Mouse (Mus musculus) spleen, adult 12 weeks (tissue): ENCODE data around the gene Tmprss11d.
"Not testable (repeated sequence)": the region's sequence is repeated elsewhere in the genome, so short reads cannot be mapped to it uniquely, and the experiment has no call there.

Experiments used
- DNase-seq: peaks from one replicate; pipeline ENCODE4 v3.0.0; 2022; ENCODE audit warnings: low spot score

The Tmprss11d gene

DNA sequence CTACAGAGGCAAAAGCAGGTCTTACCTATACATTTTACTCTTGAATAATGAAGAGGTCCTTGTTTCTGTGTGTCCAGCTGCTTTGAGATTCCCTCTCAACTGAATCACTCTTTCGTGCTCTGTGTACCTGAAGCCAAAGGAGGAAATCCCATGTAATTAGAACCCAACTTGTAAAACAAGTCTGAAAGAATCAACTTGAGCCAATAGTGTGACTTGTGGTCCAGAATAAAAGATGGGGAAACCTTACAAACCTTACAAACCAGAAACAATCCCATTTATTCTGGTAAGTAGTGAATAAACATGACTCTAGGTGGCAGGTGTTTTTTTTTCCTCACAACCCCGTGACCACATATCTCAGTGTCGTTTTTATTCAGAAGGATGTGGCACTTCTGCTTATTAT, at the start of gene Tmprss11d:
Gene Tmprss11d, minus strand, starts transcription at position 101 of the 400 bp plus-strand sequence.
- no peak for DNase-seq

DNA sequence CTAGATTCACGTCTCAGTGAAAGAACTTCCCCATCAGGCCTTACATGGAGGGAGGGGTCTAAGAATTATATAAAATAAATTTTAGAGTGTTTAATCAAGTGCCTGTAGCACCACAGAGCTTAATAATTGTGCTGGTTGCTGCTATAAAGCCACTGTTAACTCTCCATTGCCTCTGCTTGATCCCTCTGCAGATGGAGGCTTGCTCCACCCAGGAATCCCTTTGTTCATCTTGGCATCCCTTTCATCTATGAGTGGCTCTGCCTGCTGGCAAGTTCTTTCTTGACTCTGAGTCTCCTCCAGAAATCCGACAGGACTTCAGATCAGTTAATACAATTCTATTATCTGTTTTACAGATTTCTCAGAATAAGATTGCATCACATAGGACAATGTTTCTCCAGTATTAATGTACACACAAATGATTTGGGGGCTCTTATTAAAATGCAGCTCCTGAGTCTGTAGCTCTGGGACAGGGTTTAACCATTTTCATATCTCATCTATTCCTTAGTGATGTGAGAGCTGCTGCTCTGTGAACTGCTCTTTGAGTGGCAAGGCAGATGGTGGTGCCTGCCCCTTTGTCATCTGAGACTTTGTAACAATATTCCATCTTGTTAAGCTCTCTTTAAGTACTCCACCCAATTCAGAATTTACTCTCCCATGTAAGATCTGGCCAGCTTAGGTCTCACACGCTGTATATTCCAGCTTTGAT, 48.3 kb upstream of the Tmprss11d start:
- no peak for DNase-seq

DNA sequence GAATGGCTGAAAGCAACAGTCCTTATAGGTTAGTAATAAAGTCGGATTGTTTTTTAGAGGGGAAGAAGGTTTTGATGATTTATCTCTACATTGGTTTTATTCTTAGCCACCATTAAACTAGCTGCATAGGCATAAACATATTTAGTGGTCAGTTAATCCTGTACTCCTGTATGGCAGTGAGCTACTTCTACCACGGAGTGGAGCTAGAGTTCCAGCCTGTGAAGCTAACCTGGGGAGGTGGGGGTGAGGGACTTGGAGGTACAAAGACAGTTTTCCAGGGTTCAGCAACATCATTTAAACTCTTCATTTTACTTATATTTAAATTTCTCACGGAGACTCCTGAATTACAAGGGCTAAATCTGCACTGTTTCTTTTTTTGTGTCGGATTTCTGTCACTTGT, 46.3 kb upstream of the Tmprss11d start:
- DNase-seq = no peak

DNA sequence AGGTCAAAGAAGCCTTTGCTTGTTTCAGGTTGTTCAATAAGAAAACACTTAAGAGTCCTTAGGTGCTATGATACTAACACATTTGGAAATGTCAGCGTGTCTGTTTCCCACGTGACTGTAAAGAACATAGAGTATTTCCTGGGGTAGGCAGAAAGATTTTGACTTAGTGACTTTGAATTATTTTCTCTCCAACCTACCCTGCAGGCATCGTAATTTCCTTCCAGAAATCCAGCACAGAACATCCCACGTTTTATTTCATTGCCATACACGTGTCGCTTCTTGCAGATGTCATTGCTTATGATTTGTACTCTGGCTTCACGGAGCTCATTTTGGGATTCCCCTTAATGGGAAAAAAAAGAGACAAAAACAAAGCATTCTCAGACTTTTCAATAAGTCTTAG, 41.1 kb upstream of the Tmprss11d start:
- no peak for DNase-seq

DNA sequence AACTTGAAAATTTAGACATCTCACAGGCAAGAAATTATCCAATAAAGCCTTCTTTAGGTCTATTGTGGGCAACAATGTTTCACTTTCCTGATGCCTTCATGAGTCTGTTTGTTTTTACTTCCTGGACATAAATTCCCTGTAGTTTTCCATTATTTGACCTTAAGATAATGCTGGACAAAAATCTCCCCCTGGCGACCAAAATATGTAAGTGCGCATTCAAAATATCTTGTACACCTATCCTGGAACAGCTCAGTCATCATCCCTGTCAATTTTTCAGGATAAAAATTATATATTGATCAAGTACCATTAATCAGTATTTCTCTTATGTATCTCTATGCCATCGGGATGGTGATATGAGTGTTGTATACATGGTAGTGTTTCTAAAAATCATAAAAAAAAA, 37.6 kb upstream of the Tmprss11d start:
- DNase-seq = no peak

DNA sequence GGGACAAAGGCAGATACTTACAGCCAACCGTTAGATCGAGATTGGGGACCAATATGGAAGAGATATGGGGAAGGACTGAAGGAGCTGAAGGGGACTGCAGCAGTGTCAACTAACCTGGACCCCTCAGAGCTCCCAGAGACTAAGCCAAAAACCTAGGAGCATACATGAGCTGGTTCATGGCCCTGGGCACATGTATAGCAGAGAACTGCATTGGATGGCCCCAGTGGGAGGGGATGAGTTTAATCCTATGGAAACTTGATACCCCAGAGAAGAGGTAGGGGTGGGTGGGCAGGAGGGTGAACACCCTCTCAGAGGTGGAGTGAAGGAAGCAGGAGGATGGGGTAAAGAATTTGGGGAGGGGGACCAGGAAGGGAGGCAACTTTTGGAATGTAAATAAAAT, 34.7 kb upstream of the Tmprss11d start:
- no peak for DNase-seq

DNA sequence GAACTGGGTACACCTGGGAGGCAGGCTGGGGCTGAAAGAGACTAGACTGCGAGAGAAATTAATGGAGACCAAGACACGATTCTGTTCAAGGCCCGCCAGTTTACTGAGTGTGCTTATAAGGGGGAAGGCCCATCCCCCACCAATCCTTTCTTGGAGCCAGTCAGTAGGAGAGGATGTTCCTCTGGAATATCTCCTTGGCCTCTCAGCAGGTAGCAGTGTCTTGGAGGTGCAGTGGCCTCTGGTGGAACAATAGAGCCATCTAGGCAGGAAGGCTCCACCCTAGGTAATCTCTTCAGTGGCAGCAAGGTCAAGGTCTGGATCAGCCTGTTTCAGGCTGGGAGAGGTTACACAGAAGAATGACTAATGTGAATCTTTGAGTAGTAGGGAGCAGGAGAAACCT, 34.0 kb upstream of the Tmprss11d start:
- no peak for DNase-seq

DNA sequence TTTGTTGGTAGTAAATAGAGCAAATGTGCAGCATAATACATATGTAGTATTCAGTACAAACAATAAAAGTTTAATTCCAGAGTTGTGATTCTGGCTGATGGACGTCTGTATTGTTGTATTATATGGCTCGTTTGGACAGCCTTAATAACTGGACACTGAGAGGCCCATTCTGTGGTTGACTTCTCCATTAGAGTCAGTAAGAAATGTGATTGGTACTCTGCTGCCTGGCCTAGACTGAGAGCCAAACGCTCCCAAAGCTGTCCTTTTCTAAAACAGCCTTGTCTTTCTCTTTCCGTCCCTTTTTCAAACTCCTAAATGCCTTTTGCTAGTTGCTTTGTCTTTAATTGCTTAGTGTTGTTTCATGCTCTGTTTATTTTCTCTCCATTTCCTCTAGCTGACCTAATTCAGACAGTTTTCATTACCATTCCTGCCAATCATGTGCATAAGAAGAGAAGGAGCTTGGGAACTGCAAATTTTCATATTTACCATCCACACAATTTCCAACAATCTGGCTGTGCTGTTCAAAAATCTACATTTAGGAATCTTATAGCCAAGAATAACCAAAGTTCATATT, 13.7 kb downstream of the Tmprss11d start:
- DNase-seq = no peak

DNA sequence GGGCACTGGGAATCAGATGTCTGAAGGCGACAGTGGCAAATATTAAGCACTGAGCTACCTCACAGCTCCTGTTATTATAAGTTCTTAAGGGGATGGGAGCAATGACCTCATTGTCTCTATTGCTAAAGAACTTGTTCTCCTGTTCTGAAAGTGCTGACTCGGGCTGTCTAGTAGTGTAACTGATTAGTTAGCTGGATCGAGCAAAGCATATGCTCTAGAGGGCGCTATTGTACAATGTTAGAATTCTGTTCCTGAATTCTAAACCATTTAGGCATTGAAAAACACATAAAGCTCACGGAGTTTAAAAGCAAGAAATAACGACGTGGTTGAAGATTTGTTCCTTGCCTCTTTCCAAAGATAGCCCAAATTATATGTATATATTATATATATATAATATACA, 20.3 kb downstream of the Tmprss11d start:
- DNase-seq = no peak

DNA sequence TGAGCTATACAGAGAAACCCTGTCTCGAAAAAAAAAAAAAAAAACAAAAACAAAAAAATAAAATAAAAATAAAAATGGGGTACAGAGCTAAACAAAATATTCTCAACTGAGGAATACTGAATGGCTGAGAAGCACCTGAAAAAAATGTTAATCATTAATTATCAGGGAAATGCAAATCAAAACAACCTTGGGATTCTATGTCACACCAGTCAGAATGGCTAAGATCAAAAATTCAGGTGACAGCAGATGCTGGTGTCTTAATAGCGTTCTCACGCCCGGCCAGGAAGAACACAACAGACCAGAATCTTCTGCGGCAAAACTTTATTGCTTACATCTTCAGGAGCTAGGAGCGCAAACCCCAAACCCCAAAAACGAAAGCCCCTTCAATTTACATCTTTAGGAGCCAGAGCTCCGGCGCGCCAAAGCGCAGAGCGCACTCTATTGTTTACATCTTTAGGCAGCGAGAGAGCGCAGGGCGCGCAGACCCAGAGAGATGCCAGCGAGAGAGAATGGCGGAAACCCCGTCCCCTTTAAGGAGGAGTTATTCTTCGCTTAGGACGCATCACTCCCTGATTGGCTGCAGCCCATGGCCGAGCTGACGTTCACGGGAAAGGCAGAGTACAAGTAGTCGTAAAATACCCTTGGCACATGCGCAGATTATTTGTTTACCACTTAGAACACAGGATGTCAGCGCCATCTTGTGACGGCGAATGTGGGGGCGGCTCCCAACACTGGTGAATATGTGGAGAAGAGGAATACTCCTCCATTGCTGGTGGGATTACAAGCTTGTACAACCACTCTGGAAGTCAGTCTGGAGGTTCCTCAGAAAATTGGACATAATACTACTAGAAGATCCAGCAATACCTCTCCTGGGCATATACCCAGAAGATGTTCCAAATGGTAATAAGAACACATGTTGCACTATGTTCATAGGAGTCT, 54.9 kb downstream of the Tmprss11d start:
- DNase-seq = not testable (repeated sequence)

DNA sequence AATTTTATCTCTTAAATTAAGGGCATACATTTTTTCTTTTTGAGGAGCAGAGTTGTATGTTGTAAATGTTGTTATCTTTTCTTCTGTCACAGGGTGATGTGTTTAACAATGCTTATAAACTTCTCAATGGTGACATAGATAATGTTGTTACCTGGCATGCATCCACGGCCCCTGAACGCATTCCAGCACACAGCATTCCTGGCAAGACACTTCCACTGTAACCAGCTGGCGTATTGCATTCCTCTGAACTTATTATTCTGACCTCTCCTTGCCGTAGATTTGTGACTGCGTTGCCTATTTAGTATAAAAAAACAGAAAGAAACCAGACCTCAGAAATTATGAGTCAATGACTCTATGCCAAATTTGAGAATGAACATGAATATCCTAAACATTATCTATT, 67.1 kb downstream of the Tmprss11d start:
- DNase-seq = no peak

DNA sequence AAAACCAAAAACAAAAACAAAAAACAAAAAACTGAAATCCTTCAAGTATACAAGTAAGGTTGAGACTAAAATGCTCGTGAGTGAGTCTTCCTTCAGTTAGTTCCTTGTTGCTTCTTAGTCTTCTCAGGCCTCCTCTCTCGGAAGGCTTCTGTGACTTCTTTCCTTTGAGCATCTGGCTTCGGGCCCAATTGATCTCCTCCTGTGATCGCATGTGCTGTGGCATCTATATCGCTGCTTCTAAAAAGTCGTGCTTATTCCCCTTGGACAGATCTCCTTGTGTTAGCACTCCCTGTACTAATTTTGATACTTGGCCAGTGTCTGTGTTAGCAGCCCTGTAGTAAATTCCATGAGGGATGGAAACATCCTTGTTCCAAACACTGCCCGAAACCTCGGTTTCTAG, 69.3 kb downstream of the Tmprss11d start:
- DNase-seq = no peak

DNA sequence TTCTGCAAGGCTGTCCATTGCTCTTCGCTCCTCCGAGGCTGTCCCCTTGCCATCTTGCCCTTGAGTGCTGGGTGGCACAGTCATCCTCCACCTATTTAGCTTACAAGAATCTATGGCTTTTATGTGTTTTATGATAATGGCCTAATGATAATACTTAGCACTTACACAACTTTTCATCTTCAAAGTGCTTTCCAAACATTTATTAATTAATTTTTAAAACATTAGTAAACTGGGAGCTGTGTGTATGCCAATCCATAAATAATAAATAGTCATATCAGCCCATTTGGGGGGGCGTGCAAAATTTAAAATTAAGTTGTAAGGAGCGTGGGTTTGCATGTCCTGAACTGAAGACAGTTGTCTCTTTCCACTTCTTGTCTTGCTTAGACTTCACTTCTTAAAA, 84.0 kb downstream of the Tmprss11d start, which contains the start of gene Tmprss11c:
Gene Tmprss11c, minus strand, starts transcription at position 101 of the 400 bp plus-strand sequence.
- DNase-seq = no peak
